Mouse (Mus musculus) kidney, adult 8-10 months (tissue): ENCODE results near the gene Gorab.

Experiments used
- DNase-seq, 2 experiments: peaks; one replicate each; pipeline ENCODE4 v3.0.0; 2022

The Gorab gene

GRCm38 (mm10) chr1:163356167-163356566 is 47.3 kb downstream of the Gorab start:
- no peak for DNase-seq

- DNase-seq = no peak
Observed at GRCm38 (mm10) chr1:163355626-163356156, 47.8 kb downstream of the Gorab start.

GRCm38 (mm10) chr1:163350988-163351387 is 52.5 kb downstream of the Gorab start:
- no peak for DNase-seq

- no peak for DNase-seq
Observed at GRCm38 (mm10) chr1:163345541-163345940, 57.9 kb downstream of the Gorab start.

- DNase-seq = no peak
Observed at GRCm38 (mm10) chr1:163344931-163345330, 58.5 kb downstream of the Gorab start.

GRCm38 (mm10) chr1:163339219-163339561 is 64.3 kb downstream of the Gorab start:
- DNase-seq = no peak

GRCm38 (mm10) chr1:163338525-163339218 is 64.8 kb downstream of the Gorab start:
- no peak for DNase-seq

- DNase-seq = no peak
Observed at GRCm38 (mm10) chr1:163337821-163338220, 65.6 kb downstream of the Gorab start.
